Mouse (Mus musculus): ENCODE results near the gene Plpp7. TPM values are rescaled to one million over a fixed set of nuclear protein-coding genes. Genes with fewer than 3 reads are reported as not detected.
A peak's percentile ranks its signal among the peaks of the same experiment; 100 is the strongest.

The Plpp7 gene
- total RNA-seq, 2 experiments from 2014 or later, result 24.1 to 26.1 TPM

DNA sequence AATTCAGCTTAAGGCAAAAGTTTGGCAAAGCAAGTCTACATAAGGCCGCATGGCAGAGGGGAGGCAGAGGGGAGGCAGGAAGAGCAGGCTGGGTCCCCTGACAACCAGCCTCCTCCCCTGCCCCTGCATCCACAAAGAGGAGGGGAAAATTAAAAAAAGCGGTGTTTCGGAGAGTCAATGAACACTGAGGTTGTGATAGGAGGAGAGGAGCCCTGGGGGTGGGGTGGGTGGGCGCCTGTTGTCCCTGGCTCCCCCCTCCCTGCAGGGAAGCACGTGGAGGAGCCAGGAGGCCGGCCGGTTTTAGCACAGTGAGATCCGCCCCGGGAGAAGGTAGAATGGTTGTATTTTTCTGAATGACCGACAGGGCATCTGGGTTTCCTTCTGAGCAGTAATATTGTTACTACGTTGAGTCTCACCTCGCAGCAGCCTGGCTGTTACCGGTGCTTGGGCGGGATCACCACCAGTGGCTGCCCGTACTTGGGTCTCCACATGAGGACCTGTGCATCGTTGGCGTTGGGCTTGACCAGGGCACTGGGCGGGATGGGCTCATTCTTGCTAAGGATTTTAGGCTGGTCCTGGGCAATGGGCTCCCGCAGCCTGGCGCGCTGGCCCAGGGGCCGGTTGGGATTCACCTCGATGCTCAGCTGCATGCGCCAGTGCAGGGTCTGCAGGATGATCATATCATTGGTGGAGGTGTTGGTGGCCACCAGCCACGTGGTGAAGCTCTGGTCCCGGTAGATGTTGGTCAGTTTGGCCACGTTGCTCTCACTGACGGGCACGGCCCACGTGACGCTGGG is 26.3 kb upstream of the Plpp7 start:
- no peak for DNase-seq (ENCODE audit: low spot score in 2 of 2)

DNA sequence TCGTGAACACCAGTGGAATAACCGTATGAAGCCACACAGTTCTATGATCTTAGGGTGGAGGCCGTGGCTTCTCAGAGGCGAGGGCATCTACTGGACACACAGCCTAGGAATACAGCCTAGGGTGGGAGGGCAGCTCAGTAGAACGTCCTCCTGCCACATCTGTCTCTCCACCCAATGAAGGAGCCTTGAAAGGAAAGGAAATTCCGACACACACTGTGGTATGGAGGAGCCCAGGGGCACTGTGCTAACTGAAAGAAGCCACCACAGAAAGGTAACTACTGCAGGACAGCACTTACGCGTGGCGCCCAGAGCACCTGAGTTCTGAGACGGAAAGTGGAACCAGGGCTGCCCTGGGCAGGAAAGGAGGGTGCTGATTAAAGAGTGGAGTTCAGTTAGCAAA is 24.6 kb upstream of the Plpp7 start:
- no peak for DNase-seq (ENCODE audit: low spot score in 2 of 2)

DNA sequence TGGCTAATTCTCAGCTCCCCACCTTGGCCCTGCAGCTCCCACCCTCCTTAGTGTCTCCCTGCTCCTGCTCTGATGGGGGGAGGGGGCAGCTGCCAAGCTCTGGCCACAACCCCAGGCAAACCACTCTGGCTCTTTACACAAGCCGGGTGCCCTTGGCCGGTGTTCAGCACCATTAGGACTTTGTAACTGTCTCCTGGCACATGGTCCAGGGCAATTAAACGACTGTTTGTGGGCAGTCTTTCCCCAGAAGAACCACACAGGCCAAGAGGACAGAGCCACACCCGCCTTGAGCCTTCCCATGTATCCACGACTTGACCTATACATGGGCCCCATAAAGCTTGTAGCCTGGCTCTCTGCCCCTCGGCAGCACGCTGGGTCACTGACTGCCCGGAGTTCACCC is 20.9 kb upstream of the Plpp7 start:
- DNase-seq (ENCODE audit: low spot score in 2 of 2), result peak in 1 of 2 experiments; percentile 34

DNA sequence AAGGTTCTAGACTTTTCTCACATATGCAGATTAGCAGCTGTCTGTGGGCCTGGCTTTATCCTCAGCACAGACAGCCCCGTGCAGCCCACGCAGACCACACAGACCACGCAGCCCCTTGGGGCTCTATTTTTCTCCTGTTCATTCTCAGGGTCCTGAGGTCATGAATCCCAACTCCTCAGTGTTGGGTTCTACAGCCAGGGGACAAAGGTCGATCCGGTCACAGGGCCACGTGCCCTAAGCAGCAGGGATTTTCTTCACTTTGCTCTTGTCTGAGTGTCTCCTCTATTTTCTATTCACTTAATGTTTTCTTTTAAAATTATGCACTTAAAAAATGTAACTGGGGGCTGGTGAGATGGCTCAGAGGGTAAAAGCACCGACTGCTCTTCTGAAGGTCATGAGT is 20.0 kb upstream of the Plpp7 start:
- DNase-seq (ENCODE audit: low spot score in 2 of 2), result no peak

DNA sequence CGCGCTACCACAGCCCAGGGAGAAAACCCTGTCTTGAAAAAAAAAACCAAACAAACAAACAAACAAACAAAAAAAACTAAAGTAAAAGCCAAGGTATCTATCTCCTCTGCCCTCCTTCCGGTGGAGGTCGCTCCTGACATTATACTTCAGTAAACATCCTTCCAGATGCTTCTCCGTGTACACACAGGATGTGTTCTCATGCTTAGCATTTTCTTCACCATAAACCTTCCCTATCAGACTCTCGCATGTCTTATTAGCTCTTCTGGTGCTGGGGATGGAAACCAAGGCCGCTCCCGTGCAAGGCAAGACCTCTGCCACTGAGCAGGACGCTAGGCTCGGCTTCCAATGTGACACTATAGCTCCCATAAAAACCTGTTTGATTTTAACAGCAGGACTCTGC is 17.6 kb upstream of the Plpp7 start:
- no peak for DNase-seq (ENCODE audit: low spot score in 2 of 2)

DNA sequence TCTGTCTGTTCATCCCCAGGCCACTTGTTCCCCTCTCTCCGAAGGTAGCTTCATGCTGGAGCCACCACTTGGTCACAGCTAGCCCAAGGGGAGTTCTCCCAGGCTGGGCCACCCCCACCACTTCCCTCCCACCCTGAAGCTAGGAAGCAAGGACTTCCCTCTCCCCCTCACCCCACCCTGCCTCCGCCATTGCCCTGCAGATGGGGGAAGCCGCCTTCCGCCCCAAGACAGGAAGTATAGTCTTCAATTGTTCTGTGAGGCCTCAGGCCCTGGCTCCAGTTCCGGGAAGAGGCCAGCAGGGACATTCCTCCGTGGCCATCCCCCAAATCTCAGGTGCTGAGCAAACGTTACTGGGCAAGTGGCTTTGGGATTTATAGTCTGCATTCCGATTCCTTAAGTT is 16.8 kb upstream of the Plpp7 start:
- DNase-seq (ENCODE audit: low spot score in 2 of 2), result no peak

DNA sequence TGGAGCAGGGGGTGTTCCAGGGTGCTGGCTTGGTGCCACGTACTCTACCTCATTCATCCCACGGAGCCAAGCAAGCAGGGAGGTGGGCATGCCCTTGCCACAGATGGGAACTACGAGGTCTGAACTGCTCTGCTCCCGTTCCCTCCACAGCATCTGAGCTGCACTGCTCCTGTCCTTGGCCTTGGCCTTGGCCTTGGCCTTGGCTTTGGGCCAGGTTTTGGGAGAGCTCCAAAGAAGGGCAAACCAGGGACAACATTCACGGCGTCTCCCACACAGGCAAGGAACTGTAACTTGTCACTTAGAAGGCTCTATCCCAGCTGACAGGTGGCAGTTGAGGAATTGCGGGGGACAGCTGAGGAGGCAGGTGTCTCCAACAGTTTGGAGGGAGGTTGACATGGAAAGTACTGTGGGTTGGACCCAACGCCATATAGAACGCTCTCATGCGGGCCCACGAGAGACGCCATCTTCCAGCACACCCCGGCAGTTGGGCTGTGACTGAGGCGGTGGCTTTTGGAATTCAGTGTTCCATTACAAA is 16.1 kb upstream of the Plpp7 start:
- DNase-seq (ENCODE audit: low spot score in 2 of 2), result no peak

DNA sequence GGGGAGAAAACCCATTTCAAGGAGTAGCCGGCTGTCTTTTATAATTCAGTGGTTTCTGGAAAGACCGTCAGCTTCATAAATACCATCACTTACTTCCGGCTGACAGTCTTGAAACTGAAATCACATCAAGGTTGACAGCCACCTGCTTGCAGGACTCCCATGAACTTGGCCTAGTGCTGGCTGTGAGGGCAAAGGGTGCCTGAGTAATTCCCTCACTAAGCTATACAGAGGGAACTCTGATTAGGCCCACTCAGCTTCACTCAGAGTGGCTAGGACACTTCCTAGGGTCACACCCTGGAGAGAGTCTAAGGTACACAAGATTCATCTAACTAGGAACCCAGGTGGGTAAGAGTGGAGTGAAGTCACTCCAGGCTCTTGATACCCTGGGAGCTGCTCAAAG is 14.6 kb upstream of the Plpp7 start:
- no peak for DNase-seq (ENCODE audit: low spot score in 2 of 2)

DNA sequence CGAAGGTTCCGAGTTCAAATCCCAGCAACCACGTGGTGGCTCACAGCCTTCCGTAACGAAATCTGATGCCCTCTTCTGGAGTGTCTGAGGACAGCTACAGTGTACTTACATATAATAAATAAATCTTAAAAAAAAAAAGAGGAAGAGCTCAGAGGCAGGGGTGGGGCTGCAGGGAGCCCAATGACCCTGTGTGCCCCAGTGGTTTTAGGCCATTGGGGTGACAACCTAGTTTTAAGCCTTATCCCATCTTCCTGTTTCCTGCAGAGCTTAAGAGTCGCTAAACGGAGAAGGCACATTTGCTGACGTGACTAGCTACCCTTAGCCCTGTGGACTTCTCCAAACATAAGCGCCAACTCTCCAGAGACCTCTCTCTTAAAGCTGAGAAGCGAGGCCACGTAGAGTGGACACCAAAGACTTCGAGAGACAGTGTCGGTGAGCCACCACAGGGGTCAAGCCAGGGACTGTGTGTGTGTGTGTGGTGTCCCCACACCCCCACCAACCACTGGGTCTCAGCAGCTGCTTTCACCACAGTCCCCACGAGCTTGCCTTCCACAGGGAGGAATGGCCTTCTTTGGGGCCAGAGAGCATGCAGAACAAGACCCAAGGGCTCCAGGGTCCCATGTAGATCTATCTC is 13.9 kb upstream of the Plpp7 start:
- no peak for DNase-seq (ENCODE audit: low spot score in 2 of 2)

DNA sequence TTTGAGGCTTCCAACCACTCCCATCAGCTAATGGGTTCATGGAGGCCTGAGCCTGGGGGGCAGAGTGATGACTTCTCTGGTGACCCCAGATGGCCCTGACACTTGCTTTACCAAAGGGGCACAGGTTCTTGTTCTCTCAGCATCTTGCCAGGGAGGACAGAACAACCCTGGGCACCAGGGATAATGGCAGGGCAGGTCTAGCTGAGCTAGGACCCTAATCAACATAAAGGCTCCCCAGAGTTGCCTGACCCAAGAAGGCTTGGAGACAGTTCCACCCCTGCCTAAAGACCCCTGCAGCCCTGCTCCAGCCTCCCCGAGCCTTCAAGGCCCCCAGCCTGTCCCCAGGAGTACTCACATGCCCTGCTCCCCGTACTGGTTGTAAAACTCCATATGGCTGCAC is 13.1 kb upstream of the Plpp7 start:
- DNase-seq (ENCODE audit: low spot score in 2 of 2), result no peak

DNA sequence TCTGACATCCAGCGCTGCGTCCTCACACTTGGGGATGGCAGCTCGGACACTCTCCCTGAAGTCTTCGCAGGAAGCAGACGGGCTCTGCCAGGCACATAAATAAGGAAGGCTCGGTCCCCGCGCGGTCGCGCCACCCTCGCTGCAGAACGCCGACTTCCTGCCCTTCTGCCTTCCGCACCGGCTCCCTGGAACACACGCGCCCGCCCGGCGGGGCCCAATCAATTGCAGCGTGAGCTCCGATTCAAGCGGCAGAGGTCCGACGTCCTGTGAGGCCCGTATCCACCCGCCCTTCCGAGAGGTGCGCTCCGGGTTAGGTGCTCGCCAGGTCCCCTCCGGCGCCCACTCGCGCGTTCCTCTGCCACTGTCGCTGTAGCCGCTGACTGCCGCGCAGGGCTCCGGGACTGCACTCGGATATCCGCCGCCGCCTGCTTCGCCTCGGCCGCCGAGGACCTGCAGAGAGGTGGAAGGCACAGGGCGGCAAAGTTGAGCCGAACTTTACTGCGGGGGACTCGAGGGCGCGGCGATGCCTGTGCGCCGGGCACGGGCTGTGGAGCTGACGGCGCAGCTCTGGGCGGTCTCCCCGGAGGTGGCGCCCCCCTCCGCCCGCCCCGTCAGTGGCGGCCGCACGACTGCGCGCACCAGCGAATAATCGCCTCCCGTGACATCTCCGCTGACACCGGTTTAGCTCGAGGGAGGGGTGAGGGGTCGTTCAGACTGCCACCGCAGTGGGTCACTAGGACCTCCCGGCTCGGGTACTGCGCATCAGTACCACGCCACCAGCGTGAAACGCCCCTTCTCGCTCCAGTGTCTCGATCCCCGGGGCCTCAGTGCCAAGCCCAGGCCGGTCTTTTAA is 11.9 kb upstream of the Plpp7 start:
- peak in 1 of 2 experiments; percentile 31 for DNase-seq (ENCODE audit: low spot score in 2 of 2)

DNA sequence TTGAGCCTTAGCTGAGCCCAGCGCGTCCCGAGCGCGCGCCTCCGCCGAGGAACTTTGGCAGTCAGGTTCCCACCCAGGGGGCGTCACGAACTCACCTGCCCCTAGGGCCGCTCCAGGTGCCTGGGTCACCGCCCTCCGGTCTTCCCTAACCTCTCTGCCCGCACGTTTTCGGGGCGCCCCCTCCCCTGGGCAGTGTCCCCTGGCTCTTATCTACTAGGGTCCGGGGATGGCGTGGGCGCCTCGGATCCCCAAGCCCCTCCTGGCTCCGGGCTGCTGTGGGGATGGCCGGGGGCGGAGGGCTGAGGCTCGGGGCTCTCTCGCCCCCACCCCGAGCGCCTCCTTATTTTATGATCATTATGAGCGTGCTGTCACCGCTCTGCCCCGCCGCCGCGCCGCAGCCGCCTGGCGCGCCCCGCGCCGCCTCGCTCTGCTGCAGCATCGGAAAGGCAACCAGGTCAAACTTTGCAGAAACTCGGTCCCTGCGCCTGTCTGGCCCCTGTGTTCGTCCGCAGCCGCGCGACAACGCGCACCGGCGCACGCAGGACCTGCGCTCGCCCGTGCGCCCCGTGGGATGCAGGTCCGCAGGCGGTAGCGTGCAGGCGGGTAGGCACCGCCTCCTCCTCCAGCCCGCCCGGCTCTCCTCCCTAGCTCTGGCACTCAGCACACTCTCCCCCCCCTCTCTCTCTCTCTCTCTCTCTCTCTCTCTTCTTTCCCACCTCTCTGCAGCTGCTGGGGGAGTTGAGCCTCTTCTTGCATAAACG is 11.0 kb upstream of the Plpp7 start, which contains the start of gene Fam78a:
Gene Fam78a, minus strand, starts transcription at position 747 of the 761 bp plus-strand sequence.
- peak in 1 of 2 experiments; percentile 46 for DNase-seq (ENCODE audit: low spot score in 2 of 2)

DNA sequence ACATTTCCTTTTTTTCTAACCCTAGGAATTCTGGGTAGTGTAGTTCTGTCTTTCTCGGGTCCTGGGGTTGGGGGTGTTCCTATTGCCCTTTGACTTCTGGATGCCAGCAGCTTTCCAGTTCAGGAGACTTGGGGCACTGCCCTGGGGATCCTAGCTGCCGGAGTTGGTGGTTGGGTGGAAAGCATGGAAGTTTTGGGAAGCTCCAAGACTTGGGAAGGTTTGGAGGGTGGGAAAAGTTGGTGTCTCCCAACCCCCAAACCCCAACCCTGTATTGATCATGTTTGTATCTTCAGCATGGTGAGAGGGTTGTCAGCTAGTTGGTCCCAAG is 10.5 kb upstream of the Plpp7 start:
- no peak for DNase-seq (ENCODE audit: low spot score in 2 of 2)

DNA sequence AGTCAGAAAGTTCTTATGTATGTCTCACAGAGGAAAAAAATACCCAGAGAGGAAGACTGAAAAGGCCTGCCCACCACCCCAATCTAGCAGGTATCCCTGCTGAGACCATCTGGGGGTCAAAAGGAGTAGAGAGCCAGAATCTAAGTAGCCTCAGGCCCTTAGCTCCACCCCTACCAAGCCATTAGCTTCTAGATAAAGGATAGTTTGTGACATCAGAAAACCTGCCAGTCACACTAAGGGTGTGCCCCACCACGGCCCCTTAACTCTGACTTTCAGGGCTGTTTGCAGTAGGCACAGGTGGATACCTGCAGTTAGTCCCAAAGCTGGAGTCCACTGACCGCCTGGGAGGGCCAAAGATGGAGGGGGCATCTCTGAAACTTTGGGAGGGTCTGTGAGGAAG is 10.1 kb upstream of the Plpp7 start:
- DNase-seq (ENCODE audit: low spot score in 2 of 2), result no peak

DNA sequence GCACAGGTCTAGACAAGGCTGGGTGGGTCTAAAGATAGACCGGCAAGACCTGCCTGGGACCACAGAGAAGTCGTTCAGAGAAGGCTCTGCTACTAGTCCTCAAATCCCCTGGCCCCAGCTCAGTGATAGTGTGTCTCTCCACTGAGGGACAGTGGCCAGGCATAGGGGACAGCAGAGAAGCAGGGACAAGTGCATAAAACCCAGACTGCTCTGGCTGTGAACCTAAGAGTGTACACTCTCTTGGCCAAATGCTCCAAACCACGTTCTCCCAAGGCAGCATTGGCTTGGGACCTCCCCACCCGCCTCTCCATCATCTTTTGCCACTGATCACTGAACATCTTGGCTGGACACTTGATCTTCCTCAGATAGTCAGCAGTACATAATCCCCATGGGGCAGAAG is 7.7 kb upstream of the Plpp7 start:
- no peak for DNase-seq (ENCODE audit: low spot score in 2 of 2)

DNA sequence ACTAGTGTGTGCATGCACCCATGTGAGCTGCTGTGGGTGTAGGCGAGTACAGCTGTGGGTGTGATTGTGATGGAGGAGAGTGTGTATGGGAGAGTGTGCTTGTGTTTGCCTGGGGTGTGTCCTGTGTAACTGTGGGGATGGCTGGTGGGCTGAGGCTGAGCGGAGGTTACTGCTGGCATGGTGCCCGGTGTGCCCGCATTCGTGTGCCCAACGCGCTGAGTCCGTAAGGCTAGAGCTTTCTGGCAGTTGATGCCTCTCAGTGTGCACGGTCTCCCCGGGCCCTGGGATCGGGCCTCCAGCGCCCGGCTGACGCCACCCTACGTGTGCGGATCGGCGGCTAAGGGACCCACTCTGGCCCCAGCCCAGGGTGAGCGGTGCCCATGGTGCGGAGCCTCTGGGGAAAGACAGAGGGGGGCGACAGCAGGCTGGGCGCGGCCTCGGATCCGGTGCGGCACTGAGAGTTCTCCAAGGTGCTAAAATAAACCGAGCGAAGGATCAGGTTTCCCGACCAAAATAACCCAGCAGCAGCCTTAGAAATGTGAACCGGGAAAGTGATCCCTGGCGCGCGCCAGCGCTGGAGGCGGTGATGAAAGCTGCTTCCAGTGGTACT is 6.9 kb upstream of the Plpp7 start:
- DNase-seq (ENCODE audit: low spot score in 2 of 2), result peak in 1 of 2 experiments; percentile 29

DNA sequence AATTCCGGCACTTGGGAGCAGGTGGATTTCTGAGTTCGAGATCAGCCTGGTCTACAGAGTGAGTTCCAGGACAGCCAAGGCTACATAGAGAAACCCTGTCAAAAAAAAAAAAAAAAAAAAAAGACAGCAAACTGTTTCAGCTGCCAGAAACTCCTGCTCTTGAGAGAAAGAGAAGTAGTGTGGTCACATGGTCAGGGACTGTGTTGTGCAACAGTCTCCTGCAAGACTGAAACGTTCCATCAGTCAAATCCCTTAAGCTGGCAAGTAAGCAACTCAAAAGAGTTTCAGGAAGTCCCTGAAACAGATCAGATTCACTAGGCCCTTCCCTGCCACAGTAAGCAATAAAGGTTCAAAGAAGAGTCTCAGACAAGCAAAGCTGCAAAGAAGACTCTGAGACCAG is 5.7 kb upstream of the Plpp7 start:
- DNase-seq (ENCODE audit: low spot score in 2 of 2), result no peak

DNA sequence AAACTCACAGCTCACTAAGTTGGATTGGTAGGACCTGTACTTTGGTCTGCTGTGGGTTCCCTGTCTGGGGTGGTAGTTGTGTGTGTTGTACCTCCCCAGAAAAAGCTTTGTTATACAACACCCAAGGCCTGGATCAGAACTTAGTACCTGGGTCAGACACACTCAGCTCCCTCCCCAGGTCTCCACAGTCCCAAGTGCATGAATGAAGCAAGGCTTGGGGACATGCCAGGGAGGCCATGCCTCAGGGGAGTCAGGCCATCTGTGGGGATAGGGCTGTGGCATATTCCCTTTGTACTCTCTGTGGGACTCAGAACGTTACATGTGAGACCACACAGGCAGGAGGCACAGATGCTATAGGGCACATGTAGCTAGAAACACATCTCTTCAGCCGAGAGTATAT is 5.2 kb upstream of the Plpp7 start:
- DNase-seq (ENCODE audit: low spot score in 2 of 2), result no peak

DNA sequence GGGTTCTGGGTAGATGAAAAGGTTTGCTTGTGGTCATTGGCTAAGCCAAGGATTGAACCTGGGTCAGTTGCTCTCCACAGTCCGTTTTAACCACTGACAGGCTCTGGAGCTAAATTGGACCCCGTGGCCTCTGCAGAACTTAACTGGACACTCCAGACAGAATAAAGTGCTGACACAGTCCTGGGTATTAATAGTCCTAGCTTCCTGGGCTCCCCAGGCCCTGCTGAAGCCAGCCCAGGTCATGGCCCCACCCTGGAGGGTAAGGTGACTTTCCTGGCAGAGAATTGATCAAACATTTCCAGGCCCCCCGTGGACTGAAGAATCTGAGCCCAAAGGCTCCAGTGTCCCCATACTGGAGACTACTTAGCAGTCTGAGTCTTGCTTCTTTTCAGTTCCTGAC is 3.4 kb upstream of the Plpp7 start:
- no peak for DNase-seq (ENCODE audit: low spot score in 2 of 2)

DNA sequence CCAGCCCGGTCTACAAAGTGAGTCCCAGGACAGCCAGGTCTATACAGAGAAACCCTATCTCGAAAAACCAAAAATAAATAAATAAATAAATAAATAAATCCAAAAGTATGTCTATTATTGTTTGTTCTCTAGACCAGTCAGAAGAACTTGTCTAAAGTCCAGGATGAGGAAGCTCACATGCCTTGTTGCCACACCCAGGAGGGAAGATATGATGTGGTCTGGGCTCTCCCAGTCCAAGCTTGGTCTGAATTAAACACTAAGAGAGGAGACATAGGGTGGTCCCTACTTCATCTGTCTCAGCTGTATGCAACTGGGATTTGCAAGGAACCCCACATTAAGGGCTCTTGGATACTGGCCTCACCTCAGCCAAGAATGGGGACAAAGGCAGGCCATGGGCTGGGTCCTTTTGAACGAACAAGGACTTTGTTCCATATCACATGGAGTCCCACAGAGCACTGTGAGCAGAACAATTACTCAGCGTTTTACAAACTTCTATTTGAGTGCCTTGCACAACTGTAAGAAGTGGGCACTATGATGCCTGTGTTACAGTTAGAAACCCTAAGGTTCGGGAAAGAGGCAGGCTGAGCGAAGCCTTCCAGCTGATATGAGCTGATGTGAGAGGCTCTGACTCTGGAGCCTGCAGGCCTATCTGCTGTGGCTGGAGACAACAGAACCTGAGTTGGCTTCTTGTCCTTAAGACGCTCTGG is 1.2 kb upstream of the Plpp7 start:
- no peak for DNase-seq (ENCODE audit: low spot score in 2 of 2)
